Mouse (Mus musculus) erythroblast, embryonic 14.5 days (primary cell): ENCODE results near the gene Taar8a.
"Not testable (repeated sequence)": the region's sequence is repeated elsewhere in the genome, so short reads cannot be mapped to it uniquely, and the experiment has no call there.

Source experiments
- GATA1 ChIP-seq: IDR thresholded peaks from 2 replicates; pipeline ENCODE4 v1.6.1; 2012; ENCODE audit warnings: low read length, inconsistent platforms, mixed read lengths
- TAL1 ChIP-seq: IDR thresholded peaks from 3 replicates; pipeline ENCODE4 v1.6.1; 2012; ENCODE audit warnings: low read length, inconsistent platforms, mixed read lengths

DNA sequence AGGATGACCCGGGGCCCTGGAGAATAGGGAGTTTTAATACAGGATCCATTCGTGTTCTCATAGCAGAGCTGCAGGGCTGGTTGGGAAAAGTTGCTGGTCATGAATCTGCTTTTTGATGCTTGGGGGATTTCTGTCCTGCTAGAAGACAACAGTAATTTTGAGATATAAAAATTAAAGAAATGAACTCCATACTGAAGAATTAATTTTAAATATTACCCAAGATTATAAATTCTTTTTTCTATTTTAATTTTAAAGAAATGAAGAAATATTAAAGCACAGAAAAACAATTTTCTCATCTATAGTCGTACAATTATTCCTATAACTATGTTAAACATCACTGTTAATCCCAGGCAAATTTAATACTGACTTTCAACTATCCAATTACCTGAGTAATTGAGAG is 25.5 kb downstream of the Taar8a start, which contains the start of gene Taar8c:
- TF ChIP-seq TAL1, GATA1: not testable (repeated sequence)
